Mouse (Mus musculus): ENCODE data around the gene Lhx9. TPM values are rescaled to one million over a fixed set of nuclear protein-coding genes. Genes with fewer than 3 reads are reported as not detected.

The Lhx9 gene
- polyA plus RNA-seq, 1 experiment: 4.2 TPM

DNA sequence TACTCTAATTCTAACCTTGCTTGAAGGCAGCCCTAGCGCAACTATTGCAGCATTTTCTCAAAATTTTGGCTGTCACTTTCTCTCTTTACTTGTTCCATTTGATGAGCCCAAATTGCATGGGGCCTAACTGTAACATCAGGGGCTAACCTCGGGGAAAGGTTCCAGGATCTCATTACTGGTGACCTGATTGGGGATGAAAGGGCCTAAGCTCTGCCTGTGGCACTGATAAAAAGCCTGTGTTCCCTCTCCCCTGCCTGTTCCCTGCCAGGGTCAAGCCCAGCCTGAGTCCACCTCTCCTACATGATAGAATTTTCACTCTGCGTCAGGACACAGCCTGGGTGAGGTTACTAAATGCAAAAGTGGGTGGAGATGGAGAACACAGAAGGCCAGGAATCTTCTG, 47.1 kb downstream of the Lhx9 start:
- Histone ChIP-seq H3K27ac (ENCODE audit: insufficient read depth, low read length) (no peak overlapping the region), H3K4me3 (replicated peaks; ENCODE audit: insufficient read depth, low read depth, low read length) (no peak overlapping the region), H3K4me1 (ENCODE audit: control insufficient read depth, insufficient read depth, low read length) (no peaks in the 10 kb centered on the region), H3K27me3 (ENCODE audit: control insufficient read depth, insufficient read depth, low read length) (no peaks in the 10 kb centered on the region)
- no peak for DNase-seq
- WGBS: 66% methylated on average over 3 of the region's 3 CpGs
- TF ChIP-seq POLR2A (IDR thresholded peaks at IDR 0.05; ENCODE audit: borderline replicate concordance, insufficient read depth, low read length): no peak

DNA sequence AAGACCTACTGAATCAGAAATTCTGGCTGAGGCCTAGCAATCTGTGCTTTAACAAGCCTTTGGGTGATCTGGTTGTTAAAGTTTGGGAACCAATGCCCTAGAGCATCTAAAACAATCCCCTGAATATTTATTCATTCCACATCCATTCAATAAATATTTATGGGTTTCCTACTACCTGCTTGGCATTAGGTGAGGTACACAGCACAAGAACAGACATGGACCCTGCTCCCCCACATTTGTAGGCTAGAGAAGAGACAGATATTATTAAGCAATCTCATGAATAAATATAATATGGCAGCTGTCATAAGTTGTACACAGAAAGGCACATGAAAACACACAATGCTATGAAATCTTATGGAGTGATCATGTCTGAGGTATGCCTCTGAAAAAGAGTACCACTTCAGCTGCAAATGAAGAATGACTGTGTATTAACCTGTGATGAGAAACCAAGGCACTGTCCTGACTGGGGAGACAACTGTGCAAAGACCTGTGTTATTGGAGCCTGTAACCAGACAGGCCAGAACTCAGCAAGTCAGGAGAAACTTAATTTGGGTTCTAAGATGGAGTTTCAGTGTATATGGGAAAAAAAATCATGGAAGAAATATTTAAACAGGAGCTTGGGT, 48.6 kb downstream of the Lhx9 start:
- TF ChIP-seq POLR2A (IDR thresholded peaks at IDR 0.05; ENCODE audit: borderline replicate concordance, insufficient read depth, low read length): no peak
- TF ChIP-seq CTCF (IDR thresholded peaks at IDR 0.05; ENCODE audit: borderline replicate concordance, insufficient read depth, low read depth, low read length): no peak
- H3K4me1 ChIP-seq (ENCODE audit: control insufficient read depth, insufficient read depth, low read length): no peaks in the 10 kb centered on the region
- DNase-seq: no peak
- H3K27ac ChIP-seq (ENCODE audit: insufficient read depth, low read length): no peak overlapping the region
- no peak overlapping the region for H3K4me3 ChIP-seq (replicated peaks; ENCODE audit: insufficient read depth, low read depth, low read length)
- no peaks in the 10 kb centered on the region for H3K27me3 ChIP-seq (ENCODE audit: control insufficient read depth, insufficient read depth, low read length)

GRCm38 (mm10) chr1:138798110-138798509, 50.3 kb downstream of the Lhx9 start:
- H3K27me3 ChIP-seq (ENCODE audit: control insufficient read depth, insufficient read depth, low read length): no peaks in the 10 kb centered on the region
- no peak for DNase-seq
- no peak overlapping the region for H3K4me3 ChIP-seq (replicated peaks; ENCODE audit: insufficient read depth, low read depth, low read length)
- no peaks in the 10 kb centered on the region for H3K4me1 ChIP-seq (ENCODE audit: control insufficient read depth, insufficient read depth, low read length)
- no peak overlapping the region for H3K27ac ChIP-seq (ENCODE audit: insufficient read depth, low read length)
- TF ChIP-seq CTCF (IDR thresholded peaks at IDR 0.05; ENCODE audit: borderline replicate concordance, insufficient read depth, low read depth, low read length) (no peak), POLR2A (IDR thresholded peaks at IDR 0.05; ENCODE audit: borderline replicate concordance, insufficient read depth, low read length) (no peak)
- 77% methylated on average over 5 of the region's 5 CpGs for WGBS

- Histone ChIP-seq H3K4me3 (replicated peaks; ENCODE audit: insufficient read depth, low read depth, low read length) (no peak overlapping the region), H3K4me1 (ENCODE audit: control insufficient read depth, insufficient read depth, low read length) (no peaks in the 10 kb centered on the region), H3K27ac (ENCODE audit: insufficient read depth, low read length) (no peak overlapping the region), H3K27me3 (ENCODE audit: control insufficient read depth, insufficient read depth, low read length) (no peaks in the 10 kb centered on the region)
- 28% methylated on average over 10 of the region's 10 CpGs for WGBS
- DNase-seq: no peak
- TF ChIP-seq POLR2A (IDR thresholded peaks at IDR 0.05; ENCODE audit: borderline replicate concordance, insufficient read depth, low read length) (no peak), CTCF (IDR thresholded peaks at IDR 0.05; ENCODE audit: borderline replicate concordance, insufficient read depth, low read depth, low read length) (no peak)
These were observed 62.5 kb downstream of the Lhx9 start for GRCm38 (mm10) chr1:138785856-138786255.

DNA sequence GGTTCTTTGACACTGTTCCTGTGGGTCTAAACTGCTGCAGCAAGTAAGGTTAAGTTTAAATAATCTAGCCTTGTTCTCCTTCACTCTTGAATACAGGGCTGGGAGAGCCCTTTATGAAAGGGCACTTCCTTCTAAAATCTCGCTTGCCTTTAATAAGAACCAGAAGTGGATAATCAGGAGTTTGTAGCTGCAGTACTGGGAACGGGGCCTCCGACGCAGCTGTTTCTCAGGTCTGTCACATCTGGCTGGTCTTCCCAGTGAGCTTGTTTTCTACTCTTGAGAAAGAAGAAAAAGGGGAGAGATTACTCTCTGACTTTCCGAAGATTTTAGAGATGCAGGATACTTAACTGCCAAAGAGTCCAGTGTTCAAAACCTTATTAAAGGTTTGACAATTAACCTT, 64.4 kb downstream of the Lhx9 start:
- no peak overlapping the region for H3K27ac ChIP-seq (ENCODE audit: insufficient read depth, low read length)
- no peaks in the 10 kb centered on the region for H3K27me3 ChIP-seq (ENCODE audit: control insufficient read depth, insufficient read depth, low read length)
- no peak for TF ChIP-seq CTCF (IDR thresholded peaks at IDR 0.05; ENCODE audit: borderline replicate concordance, insufficient read depth, low read depth, low read length)
- TF ChIP-seq POLR2A (IDR thresholded peaks at IDR 0.05; ENCODE audit: borderline replicate concordance, insufficient read depth, low read length): no peak
- no peak for DNase-seq
- no peaks in the 10 kb centered on the region for H3K4me1 ChIP-seq (ENCODE audit: control insufficient read depth, insufficient read depth, low read length)
- 90% methylated on average over 5 of the region's 5 CpGs for WGBS
- H3K4me3 ChIP-seq (replicated peaks; ENCODE audit: insufficient read depth, low read depth, low read length): no peak overlapping the region

Other genes with a start within 250 kb of the Lhx9 start
- 18.3 and 21.5 TPM in 2 replicates for gene Nek7, start 228.4 kb downstream of the Lhx9 start, polyA plus RNA-seq (2012; rRNA removed)
- 23.5 and 26.4 TPM in 2 replicates for gene 2310009B15Rik, start 8.3 kb upstream of the Lhx9 start, polyA plus RNA-seq (2012; rRNA removed)
- 6.2 and 8.0 TPM in 2 replicates for gene Dennd1b, start 114.9 kb upstream of the Lhx9 start, polyA plus RNA-seq (2012; rRNA removed)